15 mouse cellular contexts compared by ENCODE assay signal in genomic region chr8:79102707-79103106, GRCm38 (mm10).
A peak's percentile ranks its signal among the peaks of the same experiment; 100 is the strongest.
DNase-seq lines count a peak whose midpoint lies in the region; ATAC-seq and TF ChIP-seq lines count a peak whose summit lies in the region.
"Had no signal": no experiment of that assay in that cellular context is flagged by ENCODE, and none has a peak within 500 bp of the region (broad histone marks: within the 10 kb centered on the region; RNA-seq: fewer than 3 reads in every experiment).

No protein-coding gene starts in this region.

- no peak overlapping the region for H3K9ac ChIP-seq in forebrain, postnatal 0 days
- H3K9ac ChIP-seq in forebrain, embryonic 14.5 days (ENCODE audit: low read length), result no peak overlapping the region
- H3K9ac ChIP-seq in hindbrain, embryonic 15.5 days, result no peak overlapping the region
- no peak overlapping the region for H3K9ac ChIP-seq in hindbrain, embryonic 11.5 days (ENCODE audit: low read depth, low read length)
- H3K9ac ChIP-seq in midbrain, embryonic 13.5 days (replicated peaks), result no peak overlapping the region
- H3K9ac ChIP-seq: liver, embryonic 15.5 days had no signal

- H3K4me3 ChIP-seq in forebrain, postnatal 0 days (ENCODE audit: low read depth, low read length), result no peak overlapping the region
- H3K4me3 ChIP-seq in forebrain, embryonic 14.5 days (ENCODE audit: low read depth, low read length), result no peak overlapping the region
- no peak overlapping the region for H3K4me3 ChIP-seq in hindbrain, embryonic 15.5 days
- no peak overlapping the region for H3K4me3 ChIP-seq in hindbrain, embryonic 11.5 days (ENCODE audit: low read depth, low read length)
- no peak overlapping the region for H3K4me3 ChIP-seq in embryonic fibroblast, embryonic 13.5 days (ENCODE audit: insufficient read depth, low read length)
- H3K4me3 ChIP-seq in midbrain, embryonic 13.5 days (replicated peaks), result no peak overlapping the region
- H3K4me3 ChIP-seq: heart, embryonic 10.5 days; liver, embryonic 15.5 days had no signal

- no peak for DNase-seq in forebrain, postnatal 0 days
- DNase-seq in forebrain, embryonic 14.5 days (ENCODE audit: low spot score), result no peak
- DNase-seq in hindbrain, embryonic 11.5 days (ENCODE audit: low spot score), result no peak
- DNase-seq in left cerebral cortex, postnatal 10 days (ENCODE audit: extremely low spot score in 1 of 2, low spot score in 2 of 2), result no peak
- no peak for DNase-seq in urinary bladder, postnatal 36 days (ENCODE audit: low spot score in 2 of 2)
- DNase-seq: adrenal gland, postnatal 25 days; cerebellum, adult 9-11 months; right cerebral cortex, postnatal 25 days had no signal

- intact Hi-C loops in left cerebral cortex, postnatal 10 days (cut with DNase I), result no loop called here

- TF ChIP-seq POLR2A in embryonic fibroblast, embryonic 13.5 days (IDR thresholded peaks at IDR 0.05; ENCODE audit: low read depth, low read length), result no peak

- TF ChIP-seq CTCF in forebrain, postnatal 0 days (IDR thresholded peaks at IDR 0.05; ENCODE audit: low read depth), result no peak
- no peak for TF ChIP-seq CTCF in embryonic fibroblast, embryonic 13.5 days (IDR thresholded peaks at IDR 0.05; ENCODE audit: borderline replicate concordance, insufficient read depth, low read length)

- H3K4me2 ChIP-seq in forebrain, postnatal 0 days (ENCODE audit: low read depth), result no peak overlapping the region
- no peak overlapping the region for H3K4me2 ChIP-seq in forebrain, embryonic 14.5 days (ENCODE audit: low read length)
- no peak overlapping the region for H3K4me2 ChIP-seq in hindbrain, embryonic 15.5 days
- no peak overlapping the region for H3K4me2 ChIP-seq in hindbrain, embryonic 11.5 days (replicated peaks; ENCODE audit: low read depth, low read length)
- H3K4me2 ChIP-seq in midbrain, embryonic 13.5 days (replicated peaks), result no peak overlapping the region
- H3K4me2 ChIP-seq: liver, embryonic 15.5 days had no signal

- 56% methylated on average over 4 of the region's 4 CpGs for WGBS in forebrain, postnatal 0 days
- 64% methylated on average over 4 of the region's 4 CpGs for WGBS in forebrain, embryonic 14.5 days
- 84% methylated on average over 4 of the region's 4 CpGs for WGBS in hindbrain, embryonic 15.5 days
- WGBS in hindbrain, embryonic 11.5 days, result 86% methylated on average over 4 of the region's 4 CpGs
- WGBS in midbrain, embryonic 13.5 days, result 51% methylated on average over 4 of the region's 4 CpGs

- H3K9me3 ChIP-seq in forebrain, postnatal 0 days (ENCODE audit: low read length), result no peaks in the 10 kb centered on the region
- no peaks in the 10 kb centered on the region for H3K9me3 ChIP-seq in forebrain, embryonic 14.5 days (replicated peaks; ENCODE audit: control insufficient read depth, low read length)
- no peaks in the 10 kb centered on the region for H3K9me3 ChIP-seq in hindbrain, embryonic 15.5 days
- H3K9me3 ChIP-seq in hindbrain, embryonic 11.5 days (ENCODE audit: control insufficient read depth, low read length), result no peaks in the 10 kb centered on the region
- no peaks in the 10 kb centered on the region for H3K9me3 ChIP-seq in midbrain, embryonic 13.5 days
- H3K9me3 ChIP-seq: heart, embryonic 10.5 days; liver, embryonic 15.5 days had no signal

- H3K36me3 ChIP-seq in forebrain, postnatal 0 days (ENCODE audit: insufficient read depth), result no peaks in the 10 kb centered on the region
- H3K36me3 ChIP-seq in forebrain, embryonic 14.5 days (ENCODE audit: control insufficient read depth, insufficient read depth, low read length), result no peaks in the 10 kb centered on the region
- no peaks in the 10 kb centered on the region for H3K36me3 ChIP-seq in hindbrain, embryonic 15.5 days
- no peaks in the 10 kb centered on the region for H3K36me3 ChIP-seq in hindbrain, embryonic 11.5 days (ENCODE audit: control insufficient read depth, insufficient read depth, low read length)
- H3K36me3 ChIP-seq in midbrain, embryonic 13.5 days, result peaks cover 13% of the 10 kb centered on the region; the same call in 1 of the 2 replicates
- H3K36me3 ChIP-seq: liver, embryonic 15.5 days had no signal

- H3K4me1 ChIP-seq in forebrain, postnatal 0 days (ENCODE audit: insufficient read depth), result no peaks in the 10 kb centered on the region
- H3K4me1 ChIP-seq in forebrain, embryonic 14.5 days (ENCODE audit: control insufficient read depth, insufficient read depth, low read length), result no peaks in the 10 kb centered on the region
- H3K4me1 ChIP-seq in hindbrain, embryonic 15.5 days (replicated peaks), result 0 out of 2 replicates have a peak, but pooled peaks cover 2% of the 10 kb centered on the region
- no peaks in the 10 kb centered on the region for H3K4me1 ChIP-seq in hindbrain, embryonic 11.5 days (replicated peaks; ENCODE audit: control insufficient read depth, insufficient read depth, low read length)
- peaks cover 27% of the 10 kb centered on the region for H3K4me1 ChIP-seq in embryonic fibroblast, embryonic 13.5 days (ENCODE audit: control insufficient read depth, insufficient read depth, low read length)
- H3K4me1 ChIP-seq in midbrain, embryonic 13.5 days (replicated peaks), result peaks cover 29% of the 10 kb centered on the region
- H3K4me1 ChIP-seq: liver, embryonic 15.5 days had no signal

- no peak overlapping the region for H3K27ac ChIP-seq in forebrain, postnatal 0 days (ENCODE audit: low read depth, low read length)
- no peak overlapping the region for H3K27ac ChIP-seq in forebrain, embryonic 14.5 days (ENCODE audit: low read depth, low read length)
- no peak overlapping the region for H3K27ac ChIP-seq in hindbrain, embryonic 15.5 days (replicated peaks)
- no peak overlapping the region for H3K27ac ChIP-seq in hindbrain, embryonic 11.5 days (ENCODE audit: low read depth, low read length)
- peak overlapping the region; percentile 68 for H3K27ac ChIP-seq in embryonic fibroblast, embryonic 13.5 days (ENCODE audit: insufficient read depth, low read length)
- 0 out of 2 replicates have a peak overlapping the region, but pooled peaks have one; percentile 3 for H3K27ac ChIP-seq in midbrain, embryonic 13.5 days
- H3K27ac ChIP-seq: heart, embryonic 10.5 days; liver, embryonic 15.5 days had no signal

- peak; percentile 50; the same call in 1 of the 2 replicates for ATAC-seq in forebrain, postnatal 0 days
- ATAC-seq in forebrain, embryonic 14.5 days, result no peak
- 0 out of 2 replicates have a peak, but pooled peaks have one; percentile 40 for ATAC-seq in hindbrain, embryonic 15.5 days (ENCODE audit: low FRiP score, low read depth)
- ATAC-seq in hindbrain, embryonic 11.5 days (ENCODE audit: low FRiP score), result no peak
- ATAC-seq in midbrain, embryonic 13.5 days, result peak; percentile 28; the same call in 1 of the 2 replicates
- ATAC-seq: activated CD4-positive, CD25-positive, alpha-beta regulatory T cell, adult 4 months; inflammation-experienced regulatory T-cells, adult 6 months had no signal

- H3K27me3 ChIP-seq in forebrain, postnatal 0 days (ENCODE audit: insufficient read depth, low read length), result no peaks in the 10 kb centered on the region
- H3K27me3 ChIP-seq in forebrain, embryonic 14.5 days (replicated peaks; ENCODE audit: control insufficient read depth, insufficient read depth, low read length), result no peaks in the 10 kb centered on the region
- no peaks in the 10 kb centered on the region for H3K27me3 ChIP-seq in hindbrain, embryonic 15.5 days
- H3K27me3 ChIP-seq in hindbrain, embryonic 11.5 days (ENCODE audit: control insufficient read depth, insufficient read depth, low read length), result no peaks in the 10 kb centered on the region
- H3K27me3 ChIP-seq in midbrain, embryonic 13.5 days, result no peaks in the 10 kb centered on the region
- H3K27me3 ChIP-seq: liver, embryonic 15.5 days had no signal

Comparison
In these comparisons a context has a peak if more than half of its experiments do, and no peak if none do; other contexts are left out.
1. ATAC-seq: peak in forebrain, postnatal 0 days (single experiment), hindbrain, embryonic 15.5 days (single experiment) and midbrain, embryonic 13.5 days (single experiment); none in forebrain, embryonic 14.5 days (single experiment) and hindbrain, embryonic 11.5 days (single experiment).
2. H3K27ac ChIP-seq: peak in embryonic fibroblast, embryonic 13.5 days (single experiment) and midbrain, embryonic 13.5 days (single experiment); none in forebrain, postnatal 0 days (single experiment), forebrain, embryonic 14.5 days (single experiment), hindbrain, embryonic 15.5 days (single experiment) and hindbrain, embryonic 11.5 days (single experiment).